Mouse (Mus musculus): Measurements from ENCODE around the gene Eef1g. TPM values are rescaled to one million over a fixed set of nuclear protein-coding genes. Genes with fewer than 3 reads are reported as not detected.

Gene Eef1g
- 100 to 1,000 TPM in 21 of 26 experiments, 10 to 100 TPM in 5; 53.9 to 227 (median 126) TPM for total RNA-seq (2018; cell fraction: chromatin; rRNA removed)
- 100 to 1,000 TPM; 190 to 422 (median 272) TPM for total RNA-seq (2018; cell fraction: cytosol; rRNA removed)
- 100 to 1,000 TPM in 21 of 26 experiments, 10 to 100 TPM in 5; 78.8 to 331 (median 129) TPM for total RNA-seq (2018; cell fraction: nucleus; rRNA removed)
- 224 to 506 TPM (median 366 TPM) in 3 replicates for polyA plus RNA-seq (2018)

DNA sequence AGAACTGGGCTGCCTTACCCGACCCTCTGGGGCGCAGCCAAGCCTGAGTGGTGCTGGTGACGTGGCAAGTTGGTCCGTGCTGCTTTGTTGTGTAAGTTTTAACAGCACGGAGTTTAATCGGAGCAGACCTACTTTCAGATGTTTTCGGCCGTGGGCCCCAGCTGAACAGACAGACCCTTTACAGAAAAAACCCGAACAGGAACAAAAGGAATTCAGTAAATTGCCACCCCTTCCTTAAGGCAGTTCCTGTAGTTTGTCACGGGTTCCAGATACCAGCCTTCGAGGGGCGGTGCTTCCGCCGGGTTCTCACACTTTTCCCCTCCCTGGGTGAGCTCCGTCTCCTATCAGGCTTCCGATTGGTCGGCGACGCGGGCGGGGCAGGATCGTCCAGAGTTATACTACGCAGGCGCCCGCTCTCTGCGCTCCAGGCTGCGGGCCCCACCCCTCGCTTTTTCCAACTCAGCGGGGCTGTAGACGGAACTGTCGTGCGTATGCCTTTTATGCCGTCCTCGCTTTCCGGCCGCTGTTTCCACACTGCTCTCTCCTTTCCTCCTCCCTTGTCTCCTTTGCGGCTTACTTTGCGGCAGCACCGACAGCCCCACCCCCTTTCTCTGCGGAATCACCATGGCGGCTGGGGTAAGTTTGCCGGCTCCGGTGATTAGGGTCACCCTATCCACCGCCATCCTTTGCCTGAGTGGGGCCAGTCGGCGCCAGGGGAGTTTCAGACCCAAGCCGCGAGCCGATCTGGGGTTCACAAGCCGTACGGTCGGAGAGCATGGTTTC is at the start of gene Eef1g:
TSS of gene Eef1g (plus strand) at position 452 of the 783 bp plus-strand sequence.
- WGBS (ENCODE audit: missing documents), result under 1% methylated on average over 46 of the region's 52 CpGs
- peaks cover 72% of the 10 kb centered on the region for H3K79me2 ChIP-seq (ENCODE audit: inconsistent target)
- H3K36me3 ChIP-seq (ENCODE audit: inconsistent target), result peaks cover 69% of the 10 kb centered on the region
- H3K27ac ChIP-seq, result peak within 1 kb of the TSS; percentile 93
- H3K4me3 ChIP-seq (ENCODE audit: inconsistent target), result peak within 1 kb of the TSS; percentile 95

DNA sequence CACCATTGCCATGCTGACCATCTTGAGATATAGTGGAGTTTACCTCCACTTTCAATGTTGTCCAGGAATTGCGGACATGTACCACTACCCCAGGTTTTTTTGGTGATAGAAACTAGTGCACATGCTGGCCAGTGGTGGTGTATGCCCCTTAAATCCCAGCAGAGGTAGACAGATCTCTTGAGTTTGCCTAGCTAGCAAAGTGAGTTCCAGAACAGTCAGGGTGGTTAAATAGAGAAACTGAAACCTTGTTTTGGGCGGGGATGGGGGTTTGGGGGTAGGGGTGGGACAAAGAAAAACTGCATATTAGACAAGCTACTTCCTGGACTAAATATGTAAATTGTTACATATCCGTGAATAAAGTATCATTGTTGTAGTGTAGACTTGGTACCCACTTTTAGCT is 47.8 kb upstream of the Eef1g start:
- Histone ChIP-seq H3K79me2 (ENCODE audit: inconsistent target) (peaks cover 34% of the 10 kb centered on the region), H3K27ac (no peak overlapping the region), H3K36me3 (ENCODE audit: inconsistent target) (peaks cover 25% of the 10 kb centered on the region), H3K4me3 (ENCODE audit: inconsistent target) (no peak overlapping the region)
- WGBS (ENCODE audit: missing documents), result 75% methylated on average over 2 of the region's 3 CpGs

DNA sequence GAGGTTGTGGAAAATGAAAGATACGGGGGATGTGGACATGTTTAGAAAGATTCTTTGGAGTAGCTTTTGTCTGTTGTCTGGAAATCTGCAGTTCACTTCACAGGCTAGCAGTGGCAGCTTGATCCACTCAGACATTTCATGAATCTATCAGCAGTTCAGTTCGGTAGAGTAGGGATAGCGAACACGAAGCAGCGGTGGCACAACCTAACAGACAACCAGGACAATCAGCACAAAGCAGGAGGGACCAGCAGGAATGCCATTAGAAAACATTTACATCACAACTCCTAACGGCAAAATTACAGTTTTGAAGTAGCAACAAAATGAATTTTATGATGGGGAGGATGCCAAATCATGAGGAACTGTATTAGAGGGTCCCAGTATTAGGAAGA is 47.2 kb upstream of the Eef1g start:
- Histone ChIP-seq H3K4me3 (ENCODE audit: inconsistent target) (no peak overlapping the region), H3K36me3 (ENCODE audit: inconsistent target) (peaks cover 18% of the 10 kb centered on the region), H3K27ac (peak overlapping the region; percentile 49), H3K79me2 (ENCODE audit: inconsistent target) (peaks cover 41% of the 10 kb centered on the region)
- 77% methylated on average over 5 of the region's 6 CpGs for WGBS (ENCODE audit: missing documents)

DNA sequence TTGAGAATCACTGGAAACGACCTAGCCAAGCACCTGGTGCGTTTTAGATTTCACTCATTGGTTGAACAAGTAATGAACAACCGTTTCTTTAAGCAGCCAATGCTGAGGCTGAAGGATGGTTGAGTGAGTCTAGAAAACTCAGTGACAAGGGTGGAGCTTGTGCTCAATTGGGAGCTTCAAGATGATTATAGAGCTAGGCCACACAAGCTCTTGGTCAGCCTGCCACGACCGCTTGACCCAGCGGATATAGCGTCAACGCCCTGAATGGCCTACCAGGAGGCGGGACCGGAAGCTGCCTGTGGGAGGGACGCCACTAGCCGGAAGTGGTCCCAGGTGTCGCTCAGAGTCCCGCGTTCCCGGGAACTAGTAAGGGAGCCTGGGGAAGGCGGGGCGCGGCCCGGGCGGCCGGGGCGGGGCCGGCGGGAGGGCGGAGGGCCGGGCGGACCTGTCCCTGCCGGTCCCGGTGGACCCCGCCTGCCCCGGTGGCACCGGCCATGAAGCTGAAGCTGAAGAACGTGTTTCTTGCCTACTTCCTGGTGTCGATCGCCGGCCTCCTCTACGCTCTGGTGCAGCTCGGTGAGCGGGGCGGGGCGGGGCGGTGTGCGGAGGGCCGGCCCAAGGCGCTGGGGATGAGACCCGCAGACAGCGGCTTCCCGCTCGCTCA is 46.6 kb upstream of the Eef1g start, which contains the start of gene B3gat3:
TSS of gene B3gat3 (plus strand) at position 302 of the 664 bp plus-strand sequence.
- peak within 1 kb of the TSS; percentile 81 for H3K27ac ChIP-seq
- H3K4me3 ChIP-seq (ENCODE audit: inconsistent target), result peak within 1 kb of the TSS; percentile 93
- under 1% methylated on average over 48 of the region's 50 CpGs for WGBS (ENCODE audit: missing documents)
- peaks cover 44% of the 10 kb centered on the region for H3K79me2 ChIP-seq (ENCODE audit: inconsistent target)
- H3K36me3 ChIP-seq (ENCODE audit: inconsistent target), result peaks cover 14% of the 10 kb centered on the region

DNA sequence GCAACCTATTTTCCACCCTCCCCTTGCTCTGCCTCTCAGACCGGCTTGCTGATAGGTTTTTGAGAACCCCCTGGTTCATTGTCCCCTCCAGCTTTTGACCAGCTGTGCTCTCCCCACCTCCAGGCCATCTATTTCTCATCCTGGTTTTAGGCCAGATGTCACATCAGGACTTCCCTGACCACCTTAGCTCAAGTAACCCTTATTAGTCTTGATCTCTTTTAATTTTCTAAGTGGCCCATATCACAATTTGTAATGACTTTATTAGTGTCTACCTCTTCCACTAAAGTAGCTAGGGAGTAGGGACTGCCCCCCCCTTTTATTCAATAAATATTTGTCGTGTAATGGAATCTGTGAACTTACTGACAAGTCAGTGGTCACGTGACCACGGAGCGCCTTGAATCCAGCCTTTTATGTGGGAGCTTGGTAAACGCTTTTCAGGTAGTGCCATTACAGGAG is 46.0 kb upstream of the Eef1g start:
- 1% methylated on average over 6 of the region's 6 CpGs for WGBS (ENCODE audit: missing documents)
- peak overlapping the region; percentile 93 for H3K4me3 ChIP-seq (ENCODE audit: inconsistent target)

DNA sequence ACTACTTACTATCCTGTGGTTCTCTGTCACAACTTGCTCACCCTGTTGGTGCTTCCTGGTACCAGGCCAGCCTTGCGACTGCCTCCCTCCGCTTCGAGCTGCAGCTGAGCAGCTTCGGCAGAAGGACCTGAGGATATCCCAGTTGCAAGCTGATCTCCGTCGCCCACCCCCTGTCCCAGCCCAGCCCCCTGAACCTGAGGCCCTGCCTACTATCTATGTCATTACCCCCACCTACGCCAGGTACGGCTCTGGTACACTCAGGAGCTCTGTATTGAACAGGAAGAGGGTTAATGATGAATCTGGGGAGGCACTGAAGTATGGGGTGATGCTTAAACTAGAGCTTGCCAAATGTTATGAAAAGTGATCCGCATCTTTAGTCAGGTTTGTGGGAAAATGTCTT is 45.1 kb upstream of the Eef1g start:
- Histone ChIP-seq H3K36me3 (ENCODE audit: inconsistent target) (peaks cover 15% of the 10 kb centered on the region; the same call in 1 of the 2 replicates), H3K79me2 (ENCODE audit: inconsistent target) (peaks cover 47% of the 10 kb centered on the region), H3K27ac (0 out of 2 replicates have a peak overlapping the region, but pooled peaks have one; percentile 81), H3K4me3 (ENCODE audit: inconsistent target) (peak overlapping the region; percentile 93)
- WGBS (ENCODE audit: missing documents), result 72% methylated on average over 8 of the region's 9 CpGs

More for the DNA sequence above, 46.0 kb upstream of the Eef1g start:
- peaks cover 47% of the 10 kb centered on the region for H3K79me2 ChIP-seq (ENCODE audit: inconsistent target)
- peaks cover 14% of the 10 kb centered on the region for H3K36me3 ChIP-seq (ENCODE audit: inconsistent target)
- H3K27ac ChIP-seq, result peak overlapping the region; percentile 81

DNA sequence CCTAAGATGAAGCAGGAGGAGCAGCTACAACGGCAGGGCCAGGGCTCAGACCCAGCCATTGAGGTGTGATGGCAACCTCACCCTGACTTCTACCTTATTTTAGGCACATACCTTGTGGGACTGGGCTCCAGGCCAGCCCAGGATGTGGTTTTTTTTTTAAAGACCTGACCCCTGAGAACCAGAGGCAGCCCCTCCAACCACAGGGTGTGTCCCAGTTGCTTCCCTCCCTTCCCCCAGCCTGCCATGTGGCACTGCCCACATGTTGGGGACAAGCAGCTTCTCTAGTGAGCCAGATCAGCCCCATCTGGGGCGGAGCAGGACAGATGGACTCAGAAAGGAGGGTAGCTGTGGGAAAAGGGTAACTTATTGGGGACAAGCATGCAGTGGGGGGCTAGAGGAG is 40.1 kb upstream of the Eef1g start:
- peaks cover 18% of the 10 kb centered on the region; the same call in 1 of the 2 replicates for H3K36me3 ChIP-seq (ENCODE audit: inconsistent target)
- H3K79me2 ChIP-seq (ENCODE audit: inconsistent target), result peaks cover 49% of the 10 kb centered on the region
- no peak overlapping the region for H3K27ac ChIP-seq
- 32% methylated on average over 2 of the region's 2 CpGs for WGBS (ENCODE audit: missing documents)
- no peak overlapping the region for H3K4me3 ChIP-seq (ENCODE audit: inconsistent target)

DNA sequence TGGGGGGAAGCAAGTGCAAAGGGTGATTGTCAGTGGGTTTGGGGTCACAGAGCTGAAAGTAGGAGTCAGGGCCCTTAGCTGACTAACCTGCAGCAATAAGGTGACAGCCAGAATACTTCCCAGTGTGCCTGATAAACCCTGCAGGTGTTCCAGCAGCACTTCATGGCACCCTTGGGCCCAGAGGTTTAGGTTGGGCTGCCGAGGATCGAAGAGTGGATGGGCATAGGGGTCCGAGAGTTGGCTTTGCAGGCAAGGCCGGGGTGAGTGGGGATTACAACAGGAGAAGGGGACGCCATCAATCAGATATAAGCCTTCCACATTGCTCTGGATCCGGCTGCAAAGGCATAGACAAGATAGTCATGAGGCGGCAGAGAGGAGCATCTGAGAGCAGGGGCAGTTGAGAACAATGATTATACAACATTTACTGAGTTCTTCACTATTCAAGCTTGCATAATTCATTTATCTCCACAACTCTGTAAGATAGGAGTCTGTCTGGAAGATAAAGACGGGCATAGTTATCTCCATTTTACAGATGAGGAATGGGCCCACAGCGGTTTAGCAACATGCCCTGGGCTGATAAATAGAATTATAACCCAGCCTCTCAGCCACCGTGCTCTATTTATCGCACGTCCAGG is 38.8 kb upstream of the Eef1g start:
- Histone ChIP-seq H3K27ac (no peak overlapping the region), H3K36me3 (ENCODE audit: inconsistent target) (peaks cover 21% of the 10 kb centered on the region; the same call in 1 of the 2 replicates), H3K79me2 (ENCODE audit: inconsistent target) (peaks cover 36% of the 10 kb centered on the region), H3K4me3 (ENCODE audit: inconsistent target) (no peak overlapping the region)
- WGBS (ENCODE audit: missing documents), result 94% methylated on average over 12 of the region's 12 CpGs

DNA sequence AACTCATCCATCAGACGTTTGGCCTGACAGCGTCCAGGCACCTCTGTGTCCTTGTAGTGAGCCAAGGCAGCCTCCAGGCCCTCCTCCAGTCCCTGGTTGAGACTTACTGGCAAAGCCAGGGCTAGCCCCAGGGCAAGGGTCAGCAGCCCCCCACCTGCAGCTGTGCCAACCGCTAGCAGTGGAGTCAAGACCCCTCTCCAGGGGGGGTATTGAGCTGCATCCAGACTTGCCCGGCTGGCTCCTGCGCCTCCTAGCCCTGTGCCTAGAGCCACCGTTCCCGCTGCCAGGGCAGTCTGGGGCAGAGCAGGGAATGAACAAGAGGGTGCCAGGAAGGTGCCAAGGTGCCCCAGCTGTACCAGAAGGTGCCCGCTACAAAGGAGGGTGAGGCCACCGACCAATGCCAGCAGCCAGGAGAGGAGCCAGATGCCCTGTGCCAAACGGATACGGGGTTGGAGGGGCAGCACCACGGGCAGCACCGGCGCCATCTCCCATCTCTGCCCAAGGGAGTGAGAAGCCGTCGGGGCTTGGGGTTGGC is 38.1 kb upstream of the Eef1g start:
- Histone ChIP-seq H3K79me2 (ENCODE audit: inconsistent target) (peaks cover 29% of the 10 kb centered on the region), H3K4me3 (ENCODE audit: inconsistent target) (peak overlapping the region; percentile 67), H3K36me3 (ENCODE audit: inconsistent target) (peaks cover 28% of the 10 kb centered on the region), H3K27ac (no peak overlapping the region)
- WGBS (ENCODE audit: missing documents), result 54% methylated on average over 16 of the region's 16 CpGs

DNA sequence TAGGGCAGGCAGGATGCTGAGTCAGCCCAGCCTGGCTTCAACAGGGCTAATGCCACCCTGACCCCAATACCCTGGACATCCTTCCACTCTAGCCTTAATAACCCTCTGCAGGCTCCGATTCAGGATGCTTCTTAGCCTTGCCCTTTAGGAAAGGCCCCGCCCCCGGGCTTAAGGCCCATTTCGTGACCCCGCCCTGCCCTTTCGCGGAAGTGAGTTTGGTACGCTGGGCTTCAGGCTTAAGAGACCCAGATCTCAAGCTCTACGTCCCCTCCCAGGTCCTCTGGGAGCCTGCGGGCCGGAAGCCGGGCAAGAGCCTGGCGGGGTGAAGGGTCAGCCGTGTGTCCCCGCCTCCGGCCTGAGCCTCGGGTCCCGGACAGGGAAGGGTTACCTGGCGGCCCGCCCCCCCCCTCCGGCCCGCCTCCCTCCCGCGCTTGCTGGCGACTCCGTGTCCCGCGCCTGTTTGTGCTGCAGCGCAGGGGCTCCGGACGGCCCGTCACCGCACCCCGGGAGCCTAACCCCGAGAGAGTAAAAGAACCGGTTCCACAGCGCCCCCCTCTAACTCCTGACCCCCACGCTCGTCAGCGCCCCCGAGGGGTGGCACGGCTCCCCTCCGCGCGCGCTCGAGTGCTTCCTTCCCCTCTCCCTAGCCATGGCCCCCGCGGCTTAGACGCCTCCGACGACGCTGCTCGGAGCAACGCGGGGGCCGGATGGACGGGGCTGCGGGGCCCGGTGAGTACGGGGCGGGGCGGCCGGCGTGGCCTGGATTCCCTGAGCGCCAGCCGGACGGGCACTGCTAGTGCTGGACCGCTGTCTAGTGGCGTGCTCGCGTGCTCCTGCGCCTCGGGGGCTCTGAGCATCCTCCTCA is 37.4 kb upstream of the Eef1g start, which contains the start of the genes Rom1 and Eml3:
TSS of gene Rom1 (minus strand) at position 133 of the 865 bp plus-strand sequence.
TSS of gene Eml3 (plus strand) at position 329 of the 865 bp plus-strand sequence.
- Histone ChIP-seq H3K4me3 (ENCODE audit: inconsistent target) (peak within 1 kb of the TSS; percentile 67), H3K79me2 (ENCODE audit: inconsistent target) (peaks cover 22% of the 10 kb centered on the region; the same call in 1 of the 2 replicates), H3K27ac (no peak within 1 kb of the TSS), H3K36me3 (ENCODE audit: inconsistent target) (peaks cover 35% of the 10 kb centered on the region)
- WGBS (ENCODE audit: missing documents), result under 1% methylated on average over 66 of the region's 74 CpGs

DNA sequence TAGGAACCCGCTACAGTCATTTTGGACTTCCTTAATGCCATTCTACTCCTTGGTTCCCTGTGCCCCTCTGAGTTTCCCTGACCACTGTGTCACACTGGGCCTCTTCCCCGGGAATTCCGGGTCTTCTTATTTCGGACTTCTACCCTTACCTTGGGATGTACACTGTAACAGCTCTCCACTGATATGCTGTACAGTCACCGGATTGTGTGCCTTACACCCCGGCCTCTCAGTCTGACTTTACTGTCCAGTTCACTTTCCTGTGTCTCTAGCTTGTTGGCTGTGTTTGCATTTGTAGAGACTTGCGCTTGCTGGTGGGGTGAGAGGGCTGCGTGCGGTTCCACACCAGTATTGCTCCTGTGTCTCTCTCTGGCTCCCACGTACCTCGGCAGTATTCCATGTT is 36.7 kb upstream of the Eef1g start:
- WGBS (ENCODE audit: missing documents), result 6% methylated on average over 11 of the region's 11 CpGs
- peak overlapping the region; percentile 67 for H3K4me3 ChIP-seq (ENCODE audit: inconsistent target)
- H3K79me2 ChIP-seq (ENCODE audit: inconsistent target), result peaks cover 18% of the 10 kb centered on the region; the same call in 1 of the 2 replicates
- H3K27ac ChIP-seq, result no peak overlapping the region
- peaks cover 42% of the 10 kb centered on the region for H3K36me3 ChIP-seq (ENCODE audit: inconsistent target)

DNA sequence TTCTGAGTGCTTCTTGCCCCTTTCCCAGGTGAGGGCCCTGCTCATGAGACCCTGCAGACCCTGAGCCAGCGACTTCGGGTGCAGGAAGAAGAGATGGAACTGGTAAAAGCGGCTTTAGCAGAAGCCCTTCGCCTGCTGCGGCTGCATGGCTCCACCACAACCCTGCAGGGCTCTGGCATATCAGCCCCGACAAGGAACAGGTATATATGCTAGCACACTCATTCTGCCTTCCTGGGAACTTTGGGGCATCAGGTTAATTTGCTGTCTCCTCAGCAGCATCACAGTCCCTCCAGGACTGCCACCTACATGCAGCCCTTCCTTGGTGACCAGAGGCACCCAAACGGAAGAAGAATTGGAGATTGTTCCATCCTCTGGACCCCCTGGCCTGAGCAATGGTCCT is 36.1 kb upstream of the Eef1g start:
- Histone ChIP-seq H3K79me2 (ENCODE audit: inconsistent target) (peaks cover 14% of the 10 kb centered on the region; the same call in 1 of the 2 replicates), H3K27ac (no peak overlapping the region), H3K4me3 (ENCODE audit: inconsistent target) (peak overlapping the region; percentile 67; the same call in 1 of the 2 replicates), H3K36me3 (ENCODE audit: inconsistent target) (peaks cover 39% of the 10 kb centered on the region)
- 83% methylated on average over 7 of the region's 7 CpGs for WGBS (ENCODE audit: missing documents)

DNA sequence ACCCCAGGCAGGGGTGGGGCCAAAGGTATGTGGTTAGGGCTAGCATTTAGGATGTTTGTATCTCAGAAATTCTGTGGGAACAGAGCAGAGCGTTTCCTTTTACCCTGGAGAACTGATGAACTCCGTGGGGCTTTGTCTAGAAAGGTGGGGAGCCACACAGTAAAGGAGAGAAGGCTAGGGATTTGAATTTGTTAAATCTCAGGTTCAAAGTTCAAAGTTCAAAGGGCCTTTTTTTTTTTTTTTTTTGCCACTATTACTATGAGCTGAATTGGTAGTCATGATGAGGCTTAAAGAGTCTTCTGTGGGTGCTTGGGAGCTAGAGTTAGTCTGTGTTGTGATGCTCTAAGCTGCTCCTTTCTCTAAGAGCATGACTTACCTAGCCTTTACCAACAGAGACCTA is 30.1 kb upstream of the Eef1g start:
- Histone ChIP-seq H3K79me2 (ENCODE audit: inconsistent target) (no peaks in the 10 kb centered on the region), H3K4me3 (ENCODE audit: inconsistent target) (no peak overlapping the region), H3K27ac (no peak overlapping the region), H3K36me3 (ENCODE audit: inconsistent target) (peaks cover 44% of the 10 kb centered on the region)
- 97% methylated on average over 2 of the region's 2 CpGs for WGBS (ENCODE audit: missing documents)
